Mouse (Mus musculus): Measurements from ENCODE around the gene Olfr328. TPM values are rescaled to one million over a fixed set of nuclear protein-coding genes. Genes with fewer than 3 reads are reported as not detected.
"Not testable (repeated sequence)": the region's sequence is repeated elsewhere in the genome, so short reads cannot be mapped to it uniquely, and the experiment has no call there.

Gene Olfr328
- polyA plus RNA-seq, 1 experiment from 2014 or later: 0.07 TPM

- WGBS: 88% methylated on average over 19 of the region's 19 CpGs
- DNase-seq (ENCODE audit: low spot score): not testable (repeated sequence)
Observed at GRCm38 (mm10) chr11:58509058-58509457, 46.4 kb downstream of the Olfr328 start.

GRCm38 (mm10) chr11:58502472-58502871 is 53.0 kb downstream of the Olfr328 start, which contains the start of gene Olfr331:
TSS of gene Olfr331 (minus strand) at chr11:58502572.
- not testable (repeated sequence) for H3K27me3 ChIP-seq (ENCODE audit: control insufficient read depth, insufficient read depth, low read length); ATAC-seq (replicated peaks; ENCODE audit: insufficient number of reproducible peaks, low FRiP score, low TSS enrichment, low read depth); H3K4me1 ChIP-seq (ENCODE audit: control insufficient read depth, insufficient read depth, low read length); H3K4me2 ChIP-seq (ENCODE audit: low read depth, low read length); H3K4me3 ChIP-seq (ENCODE audit: low read depth, low read length); DNase-seq (ENCODE audit: low spot score); H3K9ac ChIP-seq (replicated peaks; ENCODE audit: low read length); H3K9me3 ChIP-seq (replicated peaks; ENCODE audit: control insufficient read depth, low read length); H3K36me3 ChIP-seq (replicated peaks; ENCODE audit: control insufficient read depth, insufficient read depth, low read depth, low read length); H3K27ac ChIP-seq (replicated peaks; ENCODE audit: low read depth, low read length)

More at GRCm38 (mm10) chr11:58509058-58509457, 46.4 kb downstream of the Olfr328 start:
- H3K36me3 ChIP-seq (replicated peaks; ENCODE audit: control insufficient read depth, insufficient read depth, low read depth, low read length); H3K27me3 ChIP-seq (ENCODE audit: control insufficient read depth, insufficient read depth, low read length); H3K4me3 ChIP-seq (ENCODE audit: low read depth, low read length); H3K4me2 ChIP-seq (ENCODE audit: low read depth, low read length); H3K27ac ChIP-seq (replicated peaks; ENCODE audit: low read depth, low read length); H3K9ac ChIP-seq (replicated peaks; ENCODE audit: low read length); ATAC-seq (replicated peaks; ENCODE audit: insufficient number of reproducible peaks, low FRiP score, low TSS enrichment, low read depth); H3K4me1 ChIP-seq (ENCODE audit: control insufficient read depth, insufficient read depth, low read length); H3K9me3 ChIP-seq (replicated peaks; ENCODE audit: control insufficient read depth, low read length): not testable (repeated sequence)

Other genes with a start within 250 kb of the Olfr328 start
- 10.9 TPM in 2 replicates for gene Zfp692, start 248.6 kb downstream of the Olfr328 start, polyA plus RNA-seq (2014; fragmentation: Nextera tagmentation; extraction: Ambion mirVana)
- gene Zfp672, start 225.3 kb downstream of the Olfr328 start, polyA plus RNA-seq (2014; fragmentation: Nextera tagmentation; extraction: Ambion mirVana): 24.4 and 26.0 TPM in 2 replicates
- 21.0 and 22.5 TPM in 2 replicates for gene Sh3bp5l, start 224.9 kb downstream of the Olfr328 start, polyA plus RNA-seq (2014; fragmentation: Nextera tagmentation; extraction: Ambion mirVana)
- gene Lypd8, start 176.6 kb downstream of the Olfr328 start, polyA plus RNA-seq (2014; fragmentation: Nextera tagmentation; extraction: Ambion mirVana): not detected in 2 replicates
- not detected in 2 replicates for gene 1810065E05Rik, start 134.5 kb downstream of the Olfr328 start, polyA plus RNA-seq (2014; fragmentation: Nextera tagmentation; extraction: Ambion mirVana)
- not detected in 2 replicates for gene Gm12253, start 123.1 kb downstream of the Olfr328 start, polyA plus RNA-seq (2014; fragmentation: Nextera tagmentation; extraction: Ambion mirVana)
- gene Lypd9, start 102.7 kb downstream of the Olfr328 start, polyA plus RNA-seq (2014; fragmentation: Nextera tagmentation; extraction: Ambion mirVana): not detected in 2 replicates
- gene Olfr30, start 93.4 kb downstream of the Olfr328 start, polyA plus RNA-seq (2014; fragmentation: Nextera tagmentation; extraction: Ambion mirVana): not detected in 2 replicates
- gene Olfr332, start 63.1 kb downstream of the Olfr328 start, polyA plus RNA-seq (2014; fragmentation: Nextera tagmentation; extraction: Ambion mirVana): not detected in 2 replicates
- not detected in 2 replicates for gene Olfr331, start 53.1 kb downstream of the Olfr328 start, polyA plus RNA-seq (2014; fragmentation: Nextera tagmentation; extraction: Ambion mirVana)
- not detected in 2 replicates for gene Olfr330, start 20.8 kb downstream of the Olfr328 start, polyA plus RNA-seq (2014; fragmentation: Nextera tagmentation; extraction: Ambion mirVana)
- not detected in 2 replicates for gene Olfr329-ps, start 9.2 kb downstream of the Olfr328 start, polyA plus RNA-seq (2014; fragmentation: Nextera tagmentation; extraction: Ambion mirVana)
- gene Olfr224, start 14.9 kb upstream of the Olfr328 start, polyA plus RNA-seq (2014; fragmentation: Nextera tagmentation; extraction: Ambion mirVana): not detected in 2 replicates
- not detected in 2 replicates for gene Olfr325, start 22.1 kb upstream of the Olfr328 start, polyA plus RNA-seq (2014; fragmentation: Nextera tagmentation; extraction: Ambion mirVana)
- not detected in 2 replicates for gene Olfr324, start 39.5 kb upstream of the Olfr328 start, polyA plus RNA-seq (2014; fragmentation: Nextera tagmentation; extraction: Ambion mirVana)
- gene 2210407C18Rik, start 60.4 kb upstream of the Olfr328 start, polyA plus RNA-seq (2014; fragmentation: Nextera tagmentation; extraction: Ambion mirVana): not detected in 2 replicates
- not detected in 2 replicates for gene Olfr323, start 74.9 kb upstream of the Olfr328 start, polyA plus RNA-seq (2014; fragmentation: Nextera tagmentation; extraction: Ambion mirVana)
- gene Trim58, start 84.8 kb upstream of the Olfr328 start, polyA plus RNA-seq (2014; fragmentation: Nextera tagmentation; extraction: Ambion mirVana): 0.28 and 0.43 TPM in 2 replicates
- gene Olfr322, start 103.1 kb upstream of the Olfr328 start, polyA plus RNA-seq (2014; fragmentation: Nextera tagmentation; extraction: Ambion mirVana): not detected in 2 replicates
- gene Olfr320, start 125.5 kb upstream of the Olfr328 start, polyA plus RNA-seq (2014; fragmentation: Nextera tagmentation; extraction: Ambion mirVana): not detected in 2 replicates
- not detected in 2 replicates for gene Olfr319, start 143.5 kb upstream of the Olfr328 start, polyA plus RNA-seq (2014; fragmentation: Nextera tagmentation; extraction: Ambion mirVana)
- gene Olfr318, start 168.4 kb upstream of the Olfr328 start, polyA plus RNA-seq (2014; fragmentation: Nextera tagmentation; extraction: Ambion mirVana): not detected in 2 replicates
- not detected in 2 replicates for gene Olfr317, start 183.6 kb upstream of the Olfr328 start, polyA plus RNA-seq (2014; fragmentation: Nextera tagmentation; extraction: Ambion mirVana)
- gene Olfr316, start 197.1 kb upstream of the Olfr328 start, polyA plus RNA-seq (2014; fragmentation: Nextera tagmentation; extraction: Ambion mirVana): not detected in 2 replicates
- gene Olfr315, start 217.6 kb upstream of the Olfr328 start, polyA plus RNA-seq (2014; fragmentation: Nextera tagmentation; extraction: Ambion mirVana): not detected in 2 replicates
- not detected in 2 replicates for gene Olfr314, start 227.3 kb upstream of the Olfr328 start, polyA plus RNA-seq (2014; fragmentation: Nextera tagmentation; extraction: Ambion mirVana)
- 2.2 and 2.6 TPM in 2 replicates for gene Fam183b, start 246.3 kb upstream of the Olfr328 start, polyA plus RNA-seq (2014; fragmentation: Nextera tagmentation; extraction: Ambion mirVana)

Data from embryonic facial prominence, embryonic 11.5 days (tissue).